In the genomic region with DNA sequence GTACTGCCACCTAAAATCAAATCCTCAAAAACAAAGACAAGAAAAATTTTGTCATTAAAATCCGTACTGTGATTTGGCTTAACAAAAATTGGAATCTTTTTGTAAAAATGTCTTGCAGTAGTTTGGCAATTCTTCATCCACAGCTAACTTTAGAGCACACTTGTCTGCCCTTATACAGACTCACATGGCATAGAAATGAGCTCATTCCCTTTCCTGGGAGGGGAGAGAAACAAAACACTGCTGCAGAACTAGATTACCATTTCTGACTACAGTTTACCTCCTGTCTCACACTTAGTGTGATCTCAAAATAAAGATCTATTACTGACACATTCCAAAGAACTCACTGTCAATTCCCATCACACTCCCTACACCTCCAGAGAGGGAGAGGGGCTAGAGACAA, we compare ENCODE assay signal across 16 mouse cellular contexts.
"Had no signal": no experiment of that assay in that cellular context is flagged by ENCODE, and none has a peak within 500 bp of the region (broad histone marks: within the 10 kb centered on the region; RNA-seq: fewer than 3 reads in every experiment).

No protein-coding gene starts in this region.

- H3K27me3 ChIP-seq: limb, embryonic 13.5 days; neural tube, embryonic 13.5 days had no signal

- H3K9me3 ChIP-seq: limb, embryonic 13.5 days; midbrain, embryonic 10.5 days; neural tube, embryonic 13.5 days had no signal

- H3K4me2 ChIP-seq: limb, embryonic 13.5 days; neural tube, embryonic 13.5 days had no signal

- DNase-seq: kidney, postnatal 10 days; kidney, postnatal 4 days; left cerebral cortex, postnatal 4 days; lung, adult 18-20 months; lung, postnatal 36 days; retina, postnatal 1 day; right cerebral cortex, postnatal 4 days; spleen, adult 18-20 months; thymus, adult 2 months; thymus, postnatal 25 days had no signal

- H3K4me1 ChIP-seq: limb, embryonic 13.5 days; midbrain, embryonic 10.5 days; neural tube, embryonic 13.5 days had no signal

- H3K9ac ChIP-seq: limb, embryonic 13.5 days; liver, embryonic 14.5 days; neural tube, embryonic 13.5 days had no signal

- H3K4me3 ChIP-seq: layer of hippocampus, adult 2 months; limb, embryonic 13.5 days; midbrain, embryonic 10.5 days; neural tube, embryonic 13.5 days had no signal

- ATAC-seq: midbrain, embryonic 16.5 days had no signal

- H3K27ac ChIP-seq: layer of hippocampus, adult 2 months; limb, embryonic 13.5 days; liver, embryonic 14.5 days; midbrain, embryonic 10.5 days; neural tube, embryonic 13.5 days had no signal
